Mouse (Mus musculus): ENCODE results near the gene Ttc12. TPM values are rescaled to one million over a fixed set of nuclear protein-coding genes. Genes with fewer than 3 reads are reported as not detected.

The Ttc12 gene
- total RNA-seq, 1 experiment from 2014 or later: 2.8 TPM

GRCm38 (mm10) chr9:49442621-49443020 lies 43.4 kb downstream of the Ttc12 start:
- no peak for ATAC-seq (replicated peaks in 1 of 2; ENCODE audit: insufficient read depth in 1 of 2, low FRiP score in 2 of 2, low TSS enrichment in 1 of 2, low read depth in 1 of 2, poor library complexity in 2 of 2, severe bottlenecking in 2 of 2)

DNA sequence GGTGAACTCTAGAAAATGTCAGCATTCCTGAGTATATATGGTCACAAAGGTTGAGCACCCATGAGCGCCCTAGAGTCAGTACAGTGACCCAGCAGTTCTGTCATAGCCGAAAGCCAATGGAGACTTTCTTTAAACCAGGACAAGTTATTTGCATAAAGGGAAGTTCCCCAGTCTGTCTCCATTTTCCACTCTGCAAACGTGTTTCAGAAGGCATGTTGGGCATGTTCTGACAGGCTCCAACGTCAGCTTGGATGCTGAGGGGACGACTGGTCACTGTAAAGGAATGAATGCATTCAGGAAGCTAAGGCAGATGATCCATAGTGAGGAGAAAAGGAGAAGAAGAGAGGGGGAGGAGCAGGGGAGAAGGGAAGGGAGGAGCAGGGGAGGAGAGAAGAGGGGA lies 58.5 kb downstream of the Ttc12 start:
- no peak for ATAC-seq (replicated peaks in 1 of 2; ENCODE audit: insufficient read depth in 1 of 2, low FRiP score in 2 of 2, low TSS enrichment in 1 of 2, low read depth in 1 of 2, poor library complexity in 2 of 2, severe bottlenecking in 2 of 2)

GRCm38 (mm10) chr9:49426921-49427320 lies 59.1 kb downstream of the Ttc12 start, which contains the start of gene Ankk1:
Ankk1 (minus strand) TSS chr9:49427021.
- ATAC-seq (replicated peaks in 1 of 2; ENCODE audit: insufficient read depth in 1 of 2, low FRiP score in 2 of 2, low TSS enrichment in 1 of 2, low read depth in 1 of 2, poor library complexity in 2 of 2, severe bottlenecking in 2 of 2): no peak

DNA sequence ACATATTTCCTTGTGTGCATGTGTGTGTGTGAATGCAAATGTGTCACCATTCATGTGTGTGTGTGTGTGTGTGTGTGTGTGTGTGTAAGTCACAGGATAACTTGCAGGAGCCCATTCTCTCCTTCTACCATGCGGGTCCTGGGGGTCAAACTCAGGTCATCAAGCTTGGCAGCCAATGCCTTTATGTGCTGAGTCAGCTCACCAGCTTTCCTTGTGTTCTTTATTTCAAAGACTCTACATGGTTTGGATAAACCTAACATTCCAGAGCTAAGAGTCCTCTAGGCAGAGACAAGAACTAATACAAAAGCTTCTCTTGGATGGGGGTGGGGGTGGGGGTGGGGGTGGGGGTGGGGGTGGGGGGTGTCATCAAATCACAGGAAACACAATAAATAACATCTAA lies 60.4 kb downstream of the Ttc12 start:
- no peak for ATAC-seq (replicated peaks in 1 of 2; ENCODE audit: insufficient read depth in 1 of 2, low FRiP score in 2 of 2, low TSS enrichment in 1 of 2, low read depth in 1 of 2, poor library complexity in 2 of 2, severe bottlenecking in 2 of 2)

DNA sequence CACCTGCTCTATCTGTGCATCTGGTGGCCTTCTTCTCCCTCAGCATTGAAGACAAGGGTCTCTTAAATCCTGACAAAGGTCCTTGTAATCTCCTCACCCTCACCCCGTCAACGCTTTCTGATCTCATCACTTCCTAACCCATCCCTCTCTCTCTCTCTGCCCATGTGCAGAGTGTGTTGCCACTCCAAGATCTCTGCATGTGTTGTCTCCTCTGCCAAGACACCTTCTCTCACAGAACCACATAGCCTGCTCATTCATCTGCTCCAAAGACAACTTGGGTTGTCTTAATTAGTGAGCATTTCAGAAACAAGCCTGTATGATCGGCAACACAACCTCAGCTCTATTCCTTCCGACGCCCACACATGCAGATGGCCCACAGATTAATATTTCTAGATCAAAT lies 62.2 kb downstream of the Ttc12 start:
- ATAC-seq (replicated peaks in 1 of 2; ENCODE audit: insufficient read depth in 1 of 2, low FRiP score in 2 of 2, low TSS enrichment in 1 of 2, low read depth in 1 of 2, poor library complexity in 2 of 2, severe bottlenecking in 2 of 2): no peak

DNA sequence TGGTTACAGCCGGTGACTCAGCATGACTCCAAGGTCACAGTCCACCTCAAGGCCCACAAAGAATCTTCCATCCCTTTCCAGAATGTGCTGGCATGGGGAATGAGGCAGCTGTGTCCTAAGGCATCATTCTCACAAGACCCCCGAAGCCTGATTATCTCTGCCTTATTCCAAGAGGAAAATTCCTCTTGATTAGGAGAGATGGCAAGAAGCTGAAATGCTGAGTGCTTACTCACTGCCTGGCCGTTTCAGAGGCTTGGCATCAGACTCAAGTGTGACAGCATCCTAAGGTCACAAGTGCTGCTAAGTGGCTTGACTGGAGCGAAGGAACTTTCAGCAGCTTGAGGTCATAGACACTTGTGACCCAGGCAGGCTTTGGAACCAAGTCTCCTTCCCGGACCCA lies 75.4 kb downstream of the Ttc12 start:
- no peak for ATAC-seq (replicated peaks in 1 of 2; ENCODE audit: insufficient read depth in 1 of 2, low FRiP score in 2 of 2, low TSS enrichment in 1 of 2, low read depth in 1 of 2, poor library complexity in 2 of 2, severe bottlenecking in 2 of 2)

DNA sequence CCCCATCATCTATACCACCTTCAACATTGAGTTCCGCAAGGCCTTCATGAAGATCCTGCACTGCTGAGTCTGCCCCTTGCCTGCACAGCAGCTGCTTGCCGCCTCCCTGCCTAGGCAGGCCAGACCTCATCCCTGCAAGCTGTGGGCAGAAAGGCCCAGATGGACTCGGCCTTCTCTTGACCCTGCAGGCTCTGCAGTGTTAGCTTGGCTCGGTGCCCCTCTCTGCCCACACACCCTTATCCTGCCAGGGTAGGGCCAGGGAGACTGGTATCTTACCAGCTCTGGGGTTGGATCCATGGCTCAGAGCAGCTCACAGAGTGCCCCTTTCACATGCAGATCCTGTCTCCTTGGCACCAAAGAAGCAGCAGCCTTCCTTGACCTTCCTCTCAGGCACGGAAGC lies 79.0 kb downstream of the Ttc12 start:
- ATAC-seq (replicated peaks in 1 of 2; ENCODE audit: insufficient read depth in 1 of 2, low FRiP score in 2 of 2, low TSS enrichment in 1 of 2, low read depth in 1 of 2, poor library complexity in 2 of 2, severe bottlenecking in 2 of 2): no peak

DNA sequence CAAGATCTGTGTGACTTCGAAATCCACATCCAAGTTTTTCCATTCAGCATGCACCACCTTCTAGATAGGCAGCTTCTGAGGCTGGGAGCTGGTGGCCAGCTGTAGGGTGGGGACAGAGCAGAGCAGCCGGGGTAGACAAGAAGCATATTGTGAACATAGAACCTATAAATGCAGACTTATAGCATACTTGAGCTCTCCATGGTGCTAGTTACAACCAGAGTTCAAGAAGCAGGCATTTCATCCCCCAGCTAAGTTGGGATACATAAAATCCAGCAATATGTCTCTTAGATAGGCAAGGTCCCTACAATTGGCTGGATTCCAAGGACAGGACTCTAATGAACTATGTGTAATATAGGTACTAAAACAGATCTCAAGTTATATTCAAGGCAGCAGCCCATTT lies 82.3 kb downstream of the Ttc12 start:
- no peak for ATAC-seq (replicated peaks in 1 of 2; ENCODE audit: insufficient read depth in 1 of 2, low FRiP score in 2 of 2, low TSS enrichment in 1 of 2, low read depth in 1 of 2, poor library complexity in 2 of 2, severe bottlenecking in 2 of 2)

DNA sequence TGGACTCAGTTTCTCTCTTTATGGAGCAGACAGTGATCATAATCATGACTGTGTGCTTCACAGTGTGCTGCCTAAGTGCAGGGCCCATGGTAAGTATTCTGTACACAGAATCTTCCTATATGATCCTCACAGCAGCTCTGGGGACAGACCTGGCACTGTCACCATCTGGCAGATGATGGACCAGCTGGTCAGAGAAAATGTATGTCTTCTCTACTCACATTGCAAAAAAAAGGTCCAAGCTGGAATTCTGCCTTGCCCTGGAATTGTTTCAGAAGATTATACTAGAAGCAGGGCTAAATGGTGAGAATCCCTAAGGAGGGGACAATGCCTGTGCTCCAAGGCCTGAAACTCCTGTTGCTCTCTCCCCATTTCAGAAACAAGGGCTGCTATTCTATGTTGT lies 90.0 kb downstream of the Ttc12 start:
- ATAC-seq (replicated peaks in 1 of 2; ENCODE audit: insufficient read depth in 1 of 2, low FRiP score in 2 of 2, low TSS enrichment in 1 of 2, low read depth in 1 of 2, poor library complexity in 2 of 2, severe bottlenecking in 2 of 2): no peak

DNA sequence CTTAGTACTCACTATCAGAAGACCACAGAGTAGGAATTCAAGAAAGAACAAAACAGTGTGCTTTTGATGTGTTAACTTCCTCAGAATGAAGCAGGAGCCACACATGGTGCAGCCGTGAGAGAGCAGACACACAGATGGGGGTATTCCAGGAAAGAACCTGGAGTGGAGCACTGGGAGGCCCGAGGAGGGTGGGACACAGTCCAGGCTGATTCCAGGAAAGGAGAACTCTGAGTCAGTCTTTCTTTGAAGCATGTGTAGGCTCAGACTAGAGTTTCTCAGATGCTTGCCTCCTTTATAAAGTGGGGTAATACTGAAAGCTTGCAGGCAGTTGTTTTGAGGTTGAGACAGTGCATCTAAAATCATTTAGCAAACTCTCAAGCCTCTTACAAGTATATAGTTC lies 93.8 kb downstream of the Ttc12 start:
- no peak for ATAC-seq (replicated peaks in 1 of 2; ENCODE audit: insufficient read depth in 1 of 2, low FRiP score in 2 of 2, low TSS enrichment in 1 of 2, low read depth in 1 of 2, poor library complexity in 2 of 2, severe bottlenecking in 2 of 2)

Other genes with a start within 250 kb of the Ttc12 start
- not detected in 2 replicates for gene Gm4894, start 235.7 kb downstream of the Ttc12 start, total RNA-seq (2017)
- gene Drd2, start 145.6 kb downstream of the Ttc12 start, total RNA-seq (2017): not detected in 2 replicates
- not detected in 2 replicates for gene Ankk1, start 59.2 kb downstream of the Ttc12 start, total RNA-seq (2017)